Mouse (Mus musculus): ENCODE data around the gene Gm525. TPM values are rescaled to one million over a fixed set of nuclear protein-coding genes. Genes with fewer than 3 reads are reported as not detected.
"Not testable (repeated sequence)": the region's sequence is repeated elsewhere in the genome, so short reads cannot be mapped to it uniquely, and the experiment has no call there.

Gm525 gene
- polyA plus RNA-seq, 1 experiment from 2014 or later = not detected

- H3K27me3 ChIP-seq = no peaks in the 10 kb centered on the region
- ATAC-seq = no peak
- DNase-seq (ENCODE audit: low read depth, low spot score) = no peak
- in situ Hi-C loops (cut with MboI; ENCODE audit: low pct_unique_long_range_greater_than_20kb) = loop anchor here (25.0 kb wide), 1 partner anchor 1086 kb away; no protein-coding TSS in a partner anchor
- ChIA-PET POLR2A (no interaction called here), CTCF (interaction anchor here (1.1 kb wide), 1 partner anchor 11 kb away, joined by 3 read pairs; no protein-coding TSS in a partner anchor)
- TF ChIP-seq CTCF (IDR thresholded peaks at IDR 0.05) = no peak
These were observed 2.8 kb downstream of the Gm525 start for GRCm38 (mm10) chr11:89076370-89076821.

GRCm38 (mm10) chr11:89077601-89078000 lies 4.0 kb downstream of the Gm525 start:
- no peak for ATAC-seq
- no peak for TF ChIP-seq CTCF (IDR thresholded peaks at IDR 0.05)
- in situ Hi-C loops (cut with MboI; ENCODE audit: low pct_unique_long_range_greater_than_20kb) = loop anchor here (25.0 kb wide), 1 partner anchor 1085 kb away; no protein-coding TSS in a partner anchor
- DNase-seq (ENCODE audit: low read depth, low spot score) = no peak
- CTCF ChIA-PET = no interaction called here
- POLR2A ChIA-PET = no interaction called here
- no peaks in the 10 kb centered on the region for H3K27me3 ChIP-seq

DNA sequence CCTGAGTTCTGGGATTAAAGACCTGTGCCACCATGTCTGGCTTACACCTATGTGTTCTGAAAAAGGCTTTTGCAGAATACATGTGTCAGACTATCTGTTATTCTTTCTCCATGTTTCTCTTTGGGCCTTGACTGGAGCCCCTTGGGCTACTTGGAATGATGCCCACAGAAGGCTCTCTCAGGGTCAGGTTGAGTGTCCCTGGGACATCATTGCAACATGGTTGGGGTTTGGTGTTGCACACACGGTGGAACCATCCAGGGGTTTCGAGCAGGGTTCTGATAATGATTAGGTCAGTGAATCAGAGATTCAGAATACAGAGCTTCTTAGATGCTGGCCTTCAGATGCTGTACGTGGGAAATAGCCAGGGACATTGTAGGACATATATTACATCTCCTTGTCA lies 4.7 kb downstream of the Gm525 start:
- POLR2A ChIA-PET = no interaction called here
- DNase-seq (ENCODE audit: low read depth, low spot score) = no peak
- H3K27me3 ChIP-seq = no peaks in the 10 kb centered on the region
- no peak for ATAC-seq
- CTCF ChIA-PET = no interaction called here
- in situ Hi-C loops (cut with MboI; ENCODE audit: low pct_unique_long_range_greater_than_20kb) = loop anchor here (25.0 kb wide), 1 partner anchor 1084 kb away; no protein-coding TSS in a partner anchor
- no peak for TF ChIP-seq CTCF (IDR thresholded peaks at IDR 0.05)

DNA sequence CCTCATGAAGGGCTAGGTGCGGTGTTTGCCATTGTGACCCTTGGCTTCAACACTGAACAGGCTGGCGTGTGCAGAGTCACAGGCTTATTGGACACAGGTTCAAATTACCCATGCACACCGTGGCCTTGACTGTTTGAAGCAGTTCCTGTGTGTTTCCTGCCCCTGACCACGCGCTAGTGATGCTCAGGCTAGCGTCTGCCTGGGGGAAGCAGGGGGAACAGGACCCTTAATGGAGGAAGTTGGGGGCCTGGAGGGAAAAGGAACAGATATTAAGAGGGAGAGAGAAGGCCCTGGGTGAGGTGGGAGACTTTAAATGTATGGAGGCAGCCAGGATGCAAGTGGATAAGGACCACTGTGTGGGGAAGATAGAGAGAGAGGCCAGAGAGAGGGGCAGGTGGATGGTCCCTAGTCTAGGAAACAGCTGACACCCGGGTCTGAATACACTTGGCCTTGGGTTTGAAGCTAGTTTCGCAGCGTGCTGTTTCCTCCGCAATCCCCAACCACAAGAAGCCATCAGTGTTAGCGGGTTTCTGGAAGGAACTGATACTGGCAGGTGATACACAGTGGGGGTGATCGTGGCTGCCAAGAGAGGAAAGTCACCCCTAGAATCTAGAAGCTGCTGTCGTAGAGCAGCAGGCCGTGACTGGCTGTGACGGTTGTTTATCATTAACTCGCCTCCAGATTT lies 5.5 kb downstream of the Gm525 start:
- CTCF ChIA-PET = interaction anchor here (1.3 kb wide), 1 partner anchor 10 kb away, joined by 4 read pairs; no protein-coding TSS in a partner anchor
- TF ChIP-seq CTCF (IDR thresholded peaks at IDR 0.05) = no peak
- ATAC-seq (no peak), DNase-seq (ENCODE audit: low read depth, low spot score) (no peak)
- H3K27me3 ChIP-seq = no peaks in the 10 kb centered on the region
- in situ Hi-C loops (cut with MboI; ENCODE audit: low pct_unique_long_range_greater_than_20kb) = loop anchor here (25.0 kb wide), 1 partner anchor 1083 kb away; no protein-coding TSS in a partner anchor
- POLR2A ChIA-PET = no interaction called here

DNA sequence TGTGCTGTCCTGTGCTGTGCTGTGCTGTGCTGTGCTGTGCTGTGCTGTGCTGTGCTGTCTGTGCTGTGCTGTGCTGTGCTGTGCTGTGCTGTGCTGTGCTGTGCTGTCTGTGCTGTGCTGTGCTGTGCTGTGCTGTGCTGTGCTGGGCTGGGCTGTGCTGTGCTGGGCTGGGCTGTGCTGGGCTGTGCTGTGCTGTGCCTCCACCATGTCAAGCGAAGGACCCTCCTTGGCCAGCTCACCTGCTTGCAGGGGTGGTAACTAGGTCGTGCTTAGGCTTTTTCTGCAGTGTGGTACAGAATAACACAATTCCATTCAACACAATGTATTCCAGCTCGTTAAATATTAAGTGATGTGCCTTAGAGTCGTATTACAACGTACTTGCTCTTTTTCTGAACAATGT lies 8.3 kb downstream of the Gm525 start:
- CTCF ChIA-PET; POLR2A ChIA-PET; H3K27me3 ChIP-seq; ATAC-seq; DNase-seq (ENCODE audit: low read depth, low spot score): not testable (repeated sequence)
- in situ Hi-C loops (cut with MboI; ENCODE audit: low pct_unique_long_range_greater_than_20kb) = loop anchor here (25.0 kb wide), 1 partner anchor 1080 kb away; no protein-coding TSS in a partner anchor

- POLR2A ChIA-PET; CTCF ChIA-PET; ATAC-seq; DNase-seq (ENCODE audit: low read depth, low spot score); H3K27me3 ChIP-seq: not testable (repeated sequence)
- in situ Hi-C loops (cut with MboI; ENCODE audit: low pct_unique_long_range_greater_than_20kb) = loop anchor here (25.0 kb wide), 1 partner anchor 1080 kb away; no protein-coding TSS in a partner anchor
These were observed 9.1 kb downstream of the Gm525 start for GRCm38 (mm10) chr11:89082691-89083090.

- ATAC-seq = peak; percentile 69
- TF ChIP-seq CTCF (IDR thresholded peaks at IDR 0.05) = peak; percentile 69
- CTCF ChIA-PET = interaction anchor here (0.7 to 2.1 kb wide), 5 partner anchors 11 to 21 kb away, joined by 3 to 12 read pairs (median 7); partner anchors contain the start of gene Gm525
- H3K27me3 ChIP-seq = no peaks in the 10 kb centered on the region
- in situ Hi-C loops (cut with MboI; ENCODE audit: low pct_unique_long_range_greater_than_20kb) = loop anchor here (25.0 kb wide), 1 partner anchor 1078 kb away; no protein-coding TSS in a partner anchor
- DNase-seq (ENCODE audit: low read depth, low spot score) = no peak
- POLR2A ChIA-PET = no interaction called here
These were observed 11.0 kb downstream of the Gm525 start for GRCm38 (mm10) chr11:89084601-89085000.

- DNase-seq (ENCODE audit: low read depth, low spot score) = no peak
- POLR2A ChIA-PET = no interaction called here
- in situ Hi-C loops (cut with MboI; ENCODE audit: low pct_unique_long_range_greater_than_20kb) = loop anchor here (25.0 kb wide), 1 partner anchor 1076 kb away; no protein-coding TSS in a partner anchor
These were observed 12.7 kb downstream of the Gm525 start for GRCm38 (mm10) chr11:89086208-89086809.

GRCm38 (mm10) chr11:89088754-89089153 lies 15.1 kb downstream of the Gm525 start:
- ChIA-PET POLR2A (no interaction called here), CTCF (no interaction called here)

More at GRCm38 (mm10) chr11:89086208-89086809, 12.7 kb downstream of the Gm525 start:
- CTCF ChIA-PET = no interaction called here
- TF ChIP-seq CTCF (IDR thresholded peaks at IDR 0.05) = no peak
- H3K27me3 ChIP-seq = no peaks in the 10 kb centered on the region
- no peak for ATAC-seq

GRCm38 (mm10) chr11:89090359-89090758 lies 16.7 kb downstream of the Gm525 start:
- POLR2A ChIA-PET; H3K27me3 ChIP-seq; CTCF ChIA-PET; ATAC-seq; DNase-seq (ENCODE audit: low read depth, low spot score): not testable (repeated sequence)
- in situ Hi-C loops (cut with MboI; ENCODE audit: low pct_unique_long_range_greater_than_20kb) = loop anchor here (25.0 kb wide), 1 partner anchor 1072 kb away; no protein-coding TSS in a partner anchor

More at GRCm38 (mm10) chr11:89088754-89089153, 15.1 kb downstream of the Gm525 start:
- ATAC-seq (no peak), DNase-seq (ENCODE audit: low read depth, low spot score) (no peak)
- no peaks in the 10 kb centered on the region for H3K27me3 ChIP-seq
- in situ Hi-C loops (cut with MboI; ENCODE audit: low pct_unique_long_range_greater_than_20kb) = loop anchor here (25.0 kb wide), 1 partner anchor 1074 kb away; no protein-coding TSS in a partner anchor
- peak; percentile 35 for TF ChIP-seq CTCF (IDR thresholded peaks at IDR 0.05)

DNA sequence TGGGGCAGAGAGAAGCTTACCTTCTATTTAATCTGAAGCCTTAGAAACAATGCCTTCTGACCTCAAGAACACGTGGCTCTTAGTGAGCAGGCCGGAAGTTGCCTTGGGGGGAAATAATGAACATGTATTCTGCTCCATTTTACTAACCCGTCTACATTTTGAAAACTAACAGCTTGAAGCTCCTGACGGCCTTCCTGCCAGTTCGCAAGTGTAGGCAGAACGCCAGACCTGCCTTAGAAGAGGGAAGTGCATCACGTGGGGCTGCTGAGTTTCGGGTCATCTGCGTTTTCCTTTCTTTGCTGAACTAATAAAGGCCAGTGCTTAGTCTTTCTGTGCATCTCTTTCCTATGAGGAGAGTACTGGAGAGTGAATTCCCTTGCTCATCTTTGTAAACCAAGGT lies 19.1 kb downstream of the Gm525 start:
- ChIA-PET POLR2A (interaction anchor here (0.6 kb wide), 1 partner anchor 48 kb away, joined by 3 read pairs; no protein-coding TSS in a partner anchor), CTCF (no interaction called here)
- ATAC-seq (no peak), DNase-seq (ENCODE audit: low read depth, low spot score) (no peak)
- TF ChIP-seq CTCF (IDR thresholded peaks at IDR 0.05) = no peak
- in situ Hi-C loops (cut with MboI; ENCODE audit: low pct_unique_long_range_greater_than_20kb) = loop anchor here (25.0 kb wide), 1 partner anchor 1070 kb away; no protein-coding TSS in a partner anchor
- H3K27me3 ChIP-seq = no peaks in the 10 kb centered on the region
